Mouse (Mus musculus) embryonic facial prominence, embryonic 10.5 days (tissue): ENCODE measurements around the gene Megf8. TPM values are rescaled to one million over a fixed set of nuclear protein-coding genes. Genes with fewer than 3 reads are reported as not detected.

Experiments
- DNase-seq: peaks from one replicate; pipeline ENCODE4 v3.0.0-alpha.2; 2017; ENCODE audit warnings: low spot score
- H3K27ac ChIP-seq: fragments of 300-500 bp; sonication (generic); replicated peaks from 2 replicates; pipeline ENCODE4 v1.5.1; 2016; ENCODE audit warnings: mild to moderate bottlenecking
- H3K27me3 ChIP-seq: fragments of 300-500 bp; sonication (generic); replicated peaks from 2 replicates; pipeline ENCODE4 v1.6.1; 2016; ENCODE audit warnings: low read depth, mild to moderate bottlenecking; ENCODE audit not compliant: poor library complexity, severe bottlenecking
- H3K36me3 ChIP-seq: fragments of 300-500 bp; sonication (generic); replicated peaks from 2 replicates; pipeline ENCODE4 v1.6.1; 2016; ENCODE audit warnings: mild to moderate bottlenecking, moderate library complexity
- H3K4me1 ChIP-seq: fragments of 300-500 bp; sonication (generic); 2 replicates; pipeline ENCODE4 v1.6.1; 2016
- H3K4me3 ChIP-seq: fragments of 300-500 bp; sonication (generic); 2 replicates; pipeline ENCODE4 v1.5.1; 2016; ENCODE audit warnings: mild to moderate bottlenecking, moderate library complexity
- H3K9me3 ChIP-seq: fragments of 300-500 bp; sonication (generic); 2 replicates; pipeline ENCODE4 v1.6.1; 2016; ENCODE audit warnings: mild to moderate bottlenecking
- WGBS: fragments of 180-500 bp; shearing (Covaris S2); methylation state at CpG from one replicate; pipeline ENCODE4 v1.1.7; 2016; 5-methylcytosine and 5-hydroxymethylcytosine counted together
- polyA plus RNA-seq: library from polyadenylated mRNA; unstranded; fragments of >200 nt; fragmentation: Nextera tagmentation; extraction: Ambion mirVana; gene quantifications from 2 replicates; pipeline ENCODE4 v1.2.1, GENCODE M21; 2016

Megf8 gene
- polyA plus RNA-seq, 1 experiment from 2014 or later = 17.6 TPM

DNA sequence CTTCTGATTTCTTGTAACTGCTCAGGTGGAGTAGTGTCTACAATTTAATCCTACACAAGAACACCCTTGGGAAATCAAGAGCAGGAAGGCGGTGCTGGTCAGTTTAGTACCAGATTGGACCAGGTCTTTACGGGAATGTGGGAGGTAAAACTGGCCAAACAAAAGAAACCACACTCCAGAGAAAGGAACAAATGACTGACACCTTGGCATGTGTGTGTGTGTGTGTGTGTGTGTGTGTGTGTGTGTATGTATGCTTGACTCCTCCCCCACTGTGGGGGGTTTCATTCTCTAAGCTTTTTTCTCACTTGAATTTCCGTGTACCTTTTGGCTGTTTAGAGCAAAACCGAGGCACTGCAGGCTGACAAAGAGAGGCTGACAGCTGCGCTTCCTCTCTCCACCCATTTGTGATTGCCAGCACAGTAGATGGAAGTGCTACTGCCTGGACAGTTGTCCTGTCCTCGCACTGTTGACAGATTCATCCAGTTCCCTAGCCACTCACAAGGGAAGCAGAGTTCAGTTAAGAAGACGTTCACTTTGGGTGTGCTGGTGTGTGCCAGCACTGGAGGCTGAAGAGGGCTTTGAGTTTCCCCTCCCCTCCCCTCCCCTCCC is 96.0 kb downstream of the Megf8 start, which contains the start of gene Cxcl17:
TSS of gene Cxcl17 (minus strand) at position 54 of the 609 bp plus-strand sequence.
- Histone ChIP-seq H3K4me3 (no peak within 1 kb of the TSS), H3K36me3 (no peaks in the 10 kb centered on the region), H3K9me3 (no peaks in the 10 kb centered on the region), H3K27ac (no peak within 1 kb of the TSS), H3K27me3 (no peaks in the 10 kb centered on the region), H3K4me1 (0 out of 2 replicates have a peak, but pooled peaks cover 7% of the 10 kb centered on the region)
- WGBS = 45% methylated on average over 7 of the region's 7 CpGs
- no peak for DNase-seq

Other genes with a start within 250 kb of the Megf8 start
- 4.5 and 5.1 TPM in 2 replicates for gene Grik5, start 244.8 kb upstream of the Megf8 start, polyA plus RNA-seq
- gene Zfp574, start 244.6 kb upstream of the Megf8 start, polyA plus RNA-seq = 44.4 and 45.8 TPM in 2 replicates
- 4.9 and 6.2 TPM in 2 replicates for gene Pou2f2, start 137.4 kb upstream of the Megf8 start, polyA plus RNA-seq
- 11.3 and 12.0 TPM in 2 replicates for gene Dedd2, start 96.5 kb upstream of the Megf8 start, polyA plus RNA-seq
- 2.7 and 3.3 TPM in 2 replicates for gene Zfp526, start 95.7 kb upstream of the Megf8 start, polyA plus RNA-seq
- gene Gsk3a, start 79.3 kb upstream of the Megf8 start, polyA plus RNA-seq = 10.6 and 10.7 TPM in 2 replicates
- gene Erf, start 66.4 kb upstream of the Megf8 start, polyA plus RNA-seq = 10.9 and 11.5 TPM in 2 replicates
- gene Cic, start 49.5 kb upstream of the Megf8 start, polyA plus RNA-seq = 17.1 and 21.4 TPM in 2 replicates
- gene Pafah1b3, start 19.2 kb upstream of the Megf8 start, polyA plus RNA-seq = 281 and 301 TPM in 2 replicates
- gene Prr19, start 15.8 kb upstream of the Megf8 start, polyA plus RNA-seq = 0.82 and 0.88 TPM in 2 replicates
- gene Tmem145, start 11.1 kb upstream of the Megf8 start, polyA plus RNA-seq = 0.85 and 1.0 TPM in 2 replicates
- not detected in 2 replicates for gene Cnfn, start 52.6 kb downstream of the Megf8 start, polyA plus RNA-seq
- gene Lipe, start 81.5 kb downstream of the Megf8 start, polyA plus RNA-seq = 7.8 and 11.6 TPM in 2 replicates
- 0.69 and 0.75 TPM in 2 replicates for gene Cxcl17, start 95.7 kb downstream of the Megf8 start, polyA plus RNA-seq
- gene Ceacam1, start 160.4 kb downstream of the Megf8 start, polyA plus RNA-seq = 1.5 TPM in 2 replicates
- 0.08 TPM in 1 of 2 replicates, not detected in the other for gene Ceacam2, start 222.7 kb downstream of the Megf8 start, polyA plus RNA-seq